Mouse (Mus musculus): Measurements from ENCODE around the gene Pde11a. TPM values are rescaled to one million over a fixed set of nuclear protein-coding genes. Genes with fewer than 3 reads are reported as not detected.

The Pde11a gene
- total RNA-seq, 2 experiments from 2014 or later: not detected

DNA sequence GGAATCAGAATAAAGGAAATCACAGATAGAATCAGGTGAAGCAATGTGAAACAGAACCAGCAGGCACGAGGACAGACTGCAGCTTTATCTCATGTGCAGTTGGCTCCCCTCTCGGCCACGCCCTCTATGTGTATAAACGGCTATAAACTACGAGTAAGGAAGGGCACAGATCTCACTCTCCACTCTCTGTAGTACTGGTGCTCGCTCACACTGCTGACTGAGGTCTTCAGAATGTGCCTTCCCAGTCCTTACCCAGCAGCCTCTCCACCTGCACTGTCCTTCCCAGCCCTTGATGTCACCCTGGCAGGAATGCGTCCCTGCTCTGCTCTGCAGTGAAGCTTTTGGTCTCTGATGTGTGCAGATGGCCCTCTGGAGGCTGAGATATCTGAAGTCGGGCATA lies 228.9 kb downstream of the Pde11a start:
- peak; percentile 76 for ATAC-seq (replicated peaks; ENCODE audit: low FRiP score, low TSS enrichment, poor library complexity, severe bottlenecking)

- ATAC-seq (replicated peaks; ENCODE audit: low FRiP score, low TSS enrichment, poor library complexity, severe bottlenecking): no peak
Observed at GRCm38 (mm10) chr2:76101889-76102602, 236.5 kb downstream of the Pde11a start.

- ATAC-seq (replicated peaks; ENCODE audit: low FRiP score, low TSS enrichment, poor library complexity, severe bottlenecking): no peak
Observed at GRCm38 (mm10) chr2:76100597-76100996, 238.0 kb downstream of the Pde11a start.

GRCm38 (mm10) chr2:76099726-76100347 lies 238.7 kb downstream of the Pde11a start:
- no peak for ATAC-seq (replicated peaks; ENCODE audit: low FRiP score, low TSS enrichment, poor library complexity, severe bottlenecking)

- no peak for ATAC-seq (replicated peaks; ENCODE audit: low FRiP score, low TSS enrichment, poor library complexity, severe bottlenecking)
Observed at GRCm38 (mm10) chr2:76098381-76098780, 240.2 kb downstream of the Pde11a start.

GRCm38 (mm10) chr2:76097847-76098246 lies 240.7 kb downstream of the Pde11a start:
- ATAC-seq (replicated peaks; ENCODE audit: low FRiP score, low TSS enrichment, poor library complexity, severe bottlenecking): no peak

DNA sequence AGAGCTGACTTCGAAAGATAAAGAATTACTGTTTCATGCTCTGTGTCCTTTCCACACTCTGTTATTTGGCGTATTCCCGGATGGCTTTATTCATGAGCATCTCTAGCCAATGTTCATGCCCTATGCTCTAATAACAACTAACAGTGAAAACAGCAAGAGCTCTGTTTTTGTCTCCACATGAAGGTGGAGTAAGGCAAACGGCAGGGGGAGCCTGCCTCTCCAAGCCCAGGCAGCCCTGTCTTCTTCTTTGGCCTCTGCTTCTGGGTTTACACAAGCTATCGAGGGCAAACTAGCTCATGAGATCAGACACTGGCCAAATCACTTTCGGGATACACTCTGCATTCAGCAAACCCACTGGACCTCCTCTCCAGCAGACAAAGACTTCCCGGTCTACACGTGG lies 241.3 kb downstream of the Pde11a start:
- no peak for ATAC-seq (replicated peaks; ENCODE audit: low FRiP score, low TSS enrichment, poor library complexity, severe bottlenecking)

DNA sequence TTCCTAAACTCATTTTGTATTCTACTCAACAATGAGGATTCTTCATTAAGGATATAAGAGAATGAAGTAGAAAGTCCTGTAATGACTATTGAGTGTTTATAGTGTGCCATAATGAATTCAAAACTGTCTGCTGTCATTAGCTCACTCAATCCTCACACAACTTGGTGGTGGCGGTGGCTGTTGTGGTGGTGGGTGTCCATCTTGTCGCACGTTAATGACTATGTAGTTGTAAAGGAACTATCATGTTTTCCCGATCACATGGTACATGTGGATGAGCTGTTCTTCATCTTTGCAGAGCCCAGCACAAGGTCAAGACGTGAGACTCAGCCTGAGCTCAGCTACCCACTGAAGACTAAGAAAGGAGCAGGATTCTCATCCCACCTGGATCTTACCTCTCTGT lies 242.7 kb downstream of the Pde11a start:
- no peak for ATAC-seq (replicated peaks; ENCODE audit: low FRiP score, low TSS enrichment, poor library complexity, severe bottlenecking)

- no peak for ATAC-seq (replicated peaks; ENCODE audit: low FRiP score, low TSS enrichment, poor library complexity, severe bottlenecking)
Observed at GRCm38 (mm10) chr2:76090506-76090905, 248.1 kb downstream of the Pde11a start.

DNA sequence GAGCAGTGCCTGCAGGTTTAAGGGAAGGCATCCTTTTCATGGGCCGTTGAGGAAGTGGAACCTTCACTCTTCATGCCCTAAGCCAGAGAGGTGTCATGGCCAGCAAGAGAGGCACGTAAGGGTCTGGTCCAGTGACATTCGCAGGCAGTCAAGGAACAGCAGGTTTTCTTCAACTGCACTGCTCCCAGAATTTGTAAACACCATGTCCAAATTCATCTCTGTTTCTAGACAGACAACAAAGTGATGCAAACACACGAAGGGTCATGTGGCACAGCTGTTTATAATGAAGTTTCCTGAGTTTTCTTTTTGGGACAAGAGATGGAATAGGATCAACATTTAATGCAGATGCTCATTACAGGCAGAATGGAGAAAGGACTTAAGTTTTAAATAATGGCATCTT lies 249.7 kb downstream of the Pde11a start:
- no peak for ATAC-seq (replicated peaks; ENCODE audit: low FRiP score, low TSS enrichment, poor library complexity, severe bottlenecking)

GRCm38 (mm10) chr2:76088413-76088812 lies 250.2 kb downstream of the Pde11a start:
- ATAC-seq (replicated peaks; ENCODE audit: low FRiP score, low TSS enrichment, poor library complexity, severe bottlenecking): no peak

DNA sequence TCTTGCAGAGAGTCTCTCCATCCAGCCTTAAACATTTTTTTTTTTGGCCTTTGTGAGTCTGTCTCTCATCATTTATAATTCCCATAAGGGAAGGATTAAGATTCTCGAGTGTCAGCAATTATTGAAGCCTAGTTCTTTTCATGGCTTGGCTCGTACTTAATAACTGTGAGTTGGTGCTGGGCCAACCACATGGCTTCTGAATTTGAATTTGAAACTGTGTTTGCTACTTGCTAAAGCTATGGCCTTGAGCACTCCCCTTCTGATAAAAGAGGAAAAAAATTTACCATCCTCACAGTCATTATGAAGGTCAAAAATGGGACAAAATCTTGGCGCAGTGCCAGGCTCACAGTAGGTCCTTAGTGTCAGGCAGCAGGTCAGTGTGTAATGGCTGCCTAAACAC lies 251.4 kb downstream of the Pde11a start:
- ATAC-seq (replicated peaks; ENCODE audit: low FRiP score, low TSS enrichment, poor library complexity, severe bottlenecking): no peak

DNA sequence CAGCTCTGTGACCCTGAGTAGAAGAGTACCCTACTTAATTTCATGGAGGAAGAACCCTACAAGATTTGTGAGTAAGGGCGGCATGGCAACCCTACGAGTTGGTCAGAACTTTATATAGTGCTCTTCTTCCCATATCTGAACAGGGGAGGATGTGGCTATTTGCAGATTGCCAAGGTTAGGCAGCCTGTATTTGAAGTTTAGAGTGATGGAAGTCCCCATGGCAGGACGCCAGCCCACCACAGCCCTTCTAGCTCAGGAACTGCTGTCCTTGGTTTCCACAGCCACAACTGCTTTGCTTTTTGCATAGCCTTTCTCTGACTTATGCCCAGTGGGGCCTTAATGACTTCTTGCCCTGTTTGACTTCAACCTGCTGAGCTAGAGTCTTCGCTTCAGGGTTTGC lies 253.6 kb downstream of the Pde11a start:
- ATAC-seq (replicated peaks; ENCODE audit: low FRiP score, low TSS enrichment, poor library complexity, severe bottlenecking): no peak

DNA sequence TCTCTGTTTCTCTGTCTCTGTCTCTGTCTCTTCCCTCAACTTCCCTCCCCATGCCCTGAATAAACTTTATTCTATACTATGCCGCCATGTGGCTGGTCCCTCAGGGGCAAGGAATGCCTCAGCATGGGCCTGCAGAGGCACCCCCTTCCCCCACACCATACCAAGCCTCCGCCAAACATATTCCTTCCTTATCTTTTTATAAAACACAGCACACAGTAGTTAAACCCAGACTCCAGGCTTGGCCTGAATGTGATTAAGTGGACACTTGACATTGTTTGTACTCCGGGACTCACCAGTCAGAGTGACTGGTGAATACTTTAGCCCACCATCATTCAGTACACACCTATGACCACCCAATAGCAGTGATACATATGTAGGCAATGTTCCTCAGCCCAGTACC lies 254.7 kb downstream of the Pde11a start:
- no peak for ATAC-seq (replicated peaks; ENCODE audit: low FRiP score, low TSS enrichment, poor library complexity, severe bottlenecking)

DNA sequence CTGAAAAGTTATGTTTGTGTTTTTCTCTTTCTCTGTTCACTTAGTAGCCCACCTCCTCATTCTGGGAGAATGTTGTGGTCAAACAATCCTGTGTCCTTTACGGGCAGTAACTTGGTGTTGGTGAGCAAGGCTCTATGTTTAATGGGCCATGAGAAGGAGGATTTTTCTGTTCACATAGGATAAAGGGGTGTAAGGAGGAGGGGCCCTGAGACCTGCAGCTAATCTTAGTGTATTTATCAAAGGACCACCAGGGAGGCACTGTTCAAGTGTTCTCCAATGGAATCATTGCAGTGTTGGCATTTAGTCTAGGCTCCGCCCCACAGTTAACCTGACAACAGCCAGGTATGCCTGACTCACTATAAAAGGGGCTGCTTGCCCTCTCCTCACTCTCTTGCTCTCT lies 255.2 kb downstream of the Pde11a start:
- ATAC-seq (replicated peaks; ENCODE audit: low FRiP score, low TSS enrichment, poor library complexity, severe bottlenecking): no peak

- ATAC-seq (replicated peaks; ENCODE audit: low FRiP score, low TSS enrichment, poor library complexity, severe bottlenecking): no peak
Observed at GRCm38 (mm10) chr2:76081991-76082390, 256.6 kb downstream of the Pde11a start.

GRCm38 (mm10) chr2:76080549-76080948 lies 258.0 kb downstream of the Pde11a start:
- no peak for ATAC-seq (replicated peaks; ENCODE audit: low FRiP score, low TSS enrichment, poor library complexity, severe bottlenecking)

DNA sequence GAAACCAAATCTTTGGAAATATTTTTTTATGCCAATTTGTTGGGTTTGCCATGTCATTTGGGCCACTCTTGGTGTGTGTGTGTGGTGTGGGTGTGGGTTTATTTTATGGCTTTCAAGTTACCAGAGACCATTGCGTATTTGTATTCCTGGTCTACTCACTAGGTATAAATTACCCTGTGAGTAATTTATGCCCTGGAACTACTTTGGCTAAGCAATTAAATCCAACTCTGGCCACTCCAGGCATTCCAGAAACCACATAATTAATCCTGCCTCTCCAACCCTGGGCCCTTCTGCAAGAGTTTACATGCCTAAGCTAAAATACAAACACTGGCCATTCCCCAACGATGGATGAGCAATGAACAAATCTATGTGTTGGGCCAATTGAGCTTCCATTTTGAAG lies 261.7 kb downstream of the Pde11a start:
- no peak for ATAC-seq (replicated peaks; ENCODE audit: low FRiP score, low TSS enrichment, poor library complexity, severe bottlenecking)

DNA sequence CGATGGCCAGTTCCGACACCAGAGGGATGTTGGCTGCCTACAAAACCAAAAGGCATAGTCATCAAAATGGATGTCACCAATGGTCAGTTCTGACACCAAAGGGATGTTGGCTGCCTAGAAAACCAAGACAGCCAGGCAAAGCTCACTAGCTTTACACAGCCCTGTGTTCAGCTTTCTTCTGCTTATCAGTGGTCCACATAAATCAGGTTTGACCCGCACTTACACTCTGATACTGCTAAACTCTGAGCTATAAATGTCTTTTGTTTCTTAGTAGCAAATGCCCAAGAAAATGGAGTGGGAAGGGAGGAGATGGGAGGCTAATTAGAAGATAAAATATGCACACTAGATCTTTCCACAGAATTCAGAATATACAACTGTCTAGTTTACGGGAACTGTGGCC lies 262.5 kb downstream of the Pde11a start:
- ATAC-seq (replicated peaks; ENCODE audit: low FRiP score, low TSS enrichment, poor library complexity, severe bottlenecking): no peak

DNA sequence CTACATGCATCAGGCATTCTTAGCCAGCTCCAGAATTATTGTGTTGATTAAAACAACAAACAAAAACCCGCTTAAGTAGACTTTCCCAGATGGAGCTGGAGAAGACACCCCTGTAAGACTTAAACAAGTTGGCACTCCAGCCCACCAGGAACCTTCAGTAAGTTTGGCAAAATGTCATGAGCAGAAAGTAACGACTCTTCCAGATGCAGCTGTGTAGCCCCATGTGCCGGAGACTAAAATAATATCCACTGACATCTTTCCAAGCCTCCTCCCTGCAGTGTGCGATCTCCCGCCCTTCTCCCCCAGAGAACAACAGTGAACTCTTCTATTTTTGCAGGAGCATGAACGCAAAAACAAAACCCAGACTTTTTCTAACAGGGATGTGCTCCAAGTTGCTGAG lies 265.5 kb downstream of the Pde11a start:
- no peak for ATAC-seq (replicated peaks; ENCODE audit: low FRiP score, low TSS enrichment, poor library complexity, severe bottlenecking)

Data from megakaryocyte-erythroid progenitor cell, adult 5-6 weeks (primary cell).